Mouse (Mus musculus): ENCODE data around the gene Acod1. TPM values are rescaled to one million over a fixed set of nuclear protein-coding genes. Genes with fewer than 3 reads are reported as not detected.
A peak's percentile ranks its signal among the peaks of the same experiment; 100 is the strongest.

Acod1 gene
- total and polyA plus RNA-seq, 3 experiments: 0.09 to 1.6 (median 0.16) TPM

- H3K27me3 ChIP-seq (replicated peaks): no peaks in the 10 kb centered on the region
- H3K4me1 ChIP-seq (ENCODE audit: control insufficient read depth in 1 of 2, insufficient read depth in 2 of 2): peaks cover 0 to 5% of the 10 kb centered on the region in 2 experiments; a peak in 2 of 4 replicates
- no peak overlapping the region for H3K27ac ChIP-seq (ENCODE audit: insufficient read depth, low read depth)
- peaks cover 6% of the 10 kb centered on the region for H3K9me3 ChIP-seq (replicated peaks; ENCODE audit: low read length)
- H3K36me3 ChIP-seq (replicated peaks in 1 of 2; ENCODE audit: control insufficient read depth in 1 of 2, insufficient read depth in 1 of 2, low read length in 1 of 2): no peaks in the 10 kb centered on the region
- in situ Hi-C loops (cut with MboI; ENCODE audit: low pct_ligation_motif_present, low pct_unique_long_range_greater_than_20kb, low sequenced_read_pairs) (loop anchor here (25.0 kb wide), 1 partner anchor 628 kb away; no protein-coding TSS in a partner anchor), dilution Hi-C loops (cut with MboI; ENCODE audit: extremely low pct_ligation_motif_present, extremely low pct_unique_long_range_greater_than_20kb, low sequenced_read_pairs) (no loop called here)
- no peak overlapping the region for H3K4me2 ChIP-seq (ENCODE audit: insufficient read depth, low read depth, poor library complexity, severe bottlenecking)
- no peak for DNase-seq (ENCODE audit: extremely low read depth)
- no peak overlapping the region for H3K9ac ChIP-seq (ENCODE audit: insufficient read depth, low read depth)
- TF ChIP-seq ELF1 (IDR thresholded peaks at IDR 0.05; ENCODE audit: low read depth, low read length) (no peak), MAFK (IDR thresholded peaks at IDR 0.05; ENCODE audit: insufficient replicate concordance, low read length) (no peak), SIN3A (IDR thresholded peaks at IDR 0.05; ENCODE audit: low read length) (no peak), IRF4 (IDR thresholded peaks at IDR 0.05; ENCODE audit: low read depth, low read length) (no peak), MYC (IDR thresholded peaks at IDR 0.05; ENCODE audit: low read depth, low read length) (no peak), CTCF (conservative IDR thresholded peaks at IDR 0.05 in 1 of 2, IDR thresholded peaks at IDR 0.05 in 1 of 2; ENCODE audit: low read depth in 2 of 2, low read length in 2 of 2) (no peak), UBTF (IDR thresholded peaks at IDR 0.05; ENCODE audit: low read depth, low read length) (no peak), POLR2AphosphoS2 (IDR thresholded peaks at IDR 0.05; ENCODE audit: low read depth, low read length) (no peak), EP300 (IDR thresholded peaks at IDR 0.05; ENCODE audit: low read length) (no peak), NRF1 (IDR thresholded peaks at IDR 0.05; ENCODE audit: low read depth, low read length) (no peak), TCF12 (IDR thresholded peaks at IDR 0.05; ENCODE audit: low read depth, low read length) (no peak), ETS1 (conservative IDR thresholded peaks at IDR 0.05; ENCODE audit: low read depth, low read length) (no peak), ZC3H11A (IDR thresholded peaks at IDR 0.05; ENCODE audit: low read depth, low read length) (no peak), ZKSCAN1 (IDR thresholded peaks at IDR 0.05; ENCODE audit: borderline replicate concordance, low read depth, low read length) (no peak), CHD1 (IDR thresholded peaks at IDR 0.05; ENCODE audit: low read depth, low read length) (no peak), USF1 (IDR thresholded peaks at IDR 0.05; ENCODE audit: low read depth, low read length) (no peak), KAT2A (IDR thresholded peaks at IDR 0.05; ENCODE audit: insufficient replicate concordance, low read length) (no peak), MEF2A (IDR thresholded peaks at IDR 0.05; ENCODE audit: borderline replicate concordance, low read depth, low read length) (no peak), NELFE (IDR thresholded peaks at IDR 0.05; ENCODE audit: low read depth, low read length) (no peak)
- no peak overlapping the region for H3K4me3 ChIP-seq (replicated peaks in 1 of 3; ENCODE audit: low read depth in 2 of 3, low read length in 2 of 3, poor library complexity in 1 of 3)
- no peaks in the 10 kb centered on the region for H3K79me2 ChIP-seq (replicated peaks; ENCODE audit: control insufficient read depth, extremely low read depth, insufficient read depth, poor library complexity, severe bottlenecking)
These were observed 12.2 kb downstream of the Acod1 start for GRCm38 (mm10) chr14:103058998-103059397.

DNA sequence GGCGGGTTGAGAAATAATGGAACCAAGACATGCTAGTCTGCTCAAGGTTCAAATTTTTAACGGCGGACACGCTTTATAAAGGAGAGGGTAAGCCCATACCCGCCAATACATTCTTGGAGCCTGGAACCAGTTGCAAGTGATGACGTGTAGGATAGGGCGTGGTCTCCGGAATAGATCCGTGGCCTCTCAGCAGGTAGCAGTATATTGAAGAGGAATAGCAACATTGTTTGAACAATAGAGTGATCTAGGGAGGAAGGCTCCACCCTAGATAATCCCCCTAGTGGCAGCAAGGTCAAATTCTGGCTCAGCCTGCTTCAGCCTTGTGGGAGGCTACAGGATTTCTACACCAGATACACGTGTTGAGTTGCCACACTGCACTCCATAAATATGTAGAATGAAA is 12.7 kb downstream of the Acod1 start:
- H3K4me1 ChIP-seq (ENCODE audit: control insufficient read depth in 1 of 2, insufficient read depth in 2 of 2): peaks cover 0 to 5% of the 10 kb centered on the region in 2 experiments; a peak in 2 of 4 replicates
- DNase-seq (ENCODE audit: extremely low read depth): no peak
- in situ Hi-C loops (cut with MboI; ENCODE audit: low pct_ligation_motif_present, low pct_unique_long_range_greater_than_20kb, low sequenced_read_pairs) (loop anchor here (25.0 kb wide), 1 partner anchor 628 kb away; no protein-coding TSS in a partner anchor), dilution Hi-C loops (cut with MboI; ENCODE audit: extremely low pct_ligation_motif_present, extremely low pct_unique_long_range_greater_than_20kb, low sequenced_read_pairs) (no loop called here)
- H3K36me3 ChIP-seq (replicated peaks in 1 of 2; ENCODE audit: control insufficient read depth in 1 of 2, insufficient read depth in 1 of 2, low read length in 1 of 2): no peaks in the 10 kb centered on the region
- no peaks in the 10 kb centered on the region for H3K27me3 ChIP-seq (replicated peaks)
- no peak overlapping the region for H3K27ac ChIP-seq (ENCODE audit: insufficient read depth, low read depth)
- no peak overlapping the region for H3K9ac ChIP-seq (ENCODE audit: insufficient read depth, low read depth)
- H3K4me2 ChIP-seq (ENCODE audit: insufficient read depth, low read depth, poor library complexity, severe bottlenecking): no peak overlapping the region
- TF ChIP-seq GABPA (IDR thresholded peaks at IDR 0.05; ENCODE audit: insufficient replicate concordance, low read depth, low read length) (no peak), NELFE (IDR thresholded peaks at IDR 0.05; ENCODE audit: low read depth, low read length) (no peak), EP300 (IDR thresholded peaks at IDR 0.05; ENCODE audit: low read length) (no peak), ZKSCAN1 (IDR thresholded peaks at IDR 0.05; ENCODE audit: borderline replicate concordance, low read depth, low read length) (no peak), CTCF (conservative IDR thresholded peaks at IDR 0.05 in 1 of 2, IDR thresholded peaks at IDR 0.05 in 1 of 2; ENCODE audit: low read depth in 2 of 2, low read length in 2 of 2) (peak in 1 of 2 experiments; percentile 23; a peak in 2 of 4 replicates)
- no peaks in the 10 kb centered on the region for H3K79me2 ChIP-seq (replicated peaks; ENCODE audit: control insufficient read depth, extremely low read depth, insufficient read depth, poor library complexity, severe bottlenecking)
- peaks cover 6% of the 10 kb centered on the region for H3K9me3 ChIP-seq (replicated peaks; ENCODE audit: low read length)
- H3K4me3 ChIP-seq (replicated peaks in 1 of 3; ENCODE audit: low read depth in 2 of 3, low read length in 2 of 3, poor library complexity in 1 of 3): no peak overlapping the region

All from CH12.LX (cell line).